Mouse (Mus musculus) CH12.LX (cell line): ENCODE results near the gene Rras2. TPM values are rescaled to one million over a fixed set of nuclear protein-coding genes. Genes with fewer than 3 reads are reported as not detected.

Experiments used
- DNase-seq: peaks from one replicate; pipeline ENCODE4 v3.0.0-alpha.2; 2013; ENCODE audit errors: extremely low read depth
- H3K27ac ChIP-seq: 2 replicates; pipeline ENCODE4 v1.5.1; 2012; ENCODE audit warnings: low read depth, mild to moderate bottlenecking, control low read depth, moderate library complexity; ENCODE audit not compliant: insufficient read depth
- H3K27me3 ChIP-seq: replicated peaks from 2 replicates; pipeline ENCODE3; 2012; ENCODE audit warnings: inconsistent platforms
- H3K36me3 ChIP-seq, 2 experiments: replicated peaks in 1 of 2; 2 replicates each; pipeline versions ENCODE3 to v1.6.1; 2012; ENCODE audit warnings: inconsistent platforms in 1 of 2, low read length in 1 of 2, mild to moderate bottlenecking in 1 of 2, mixed read lengths in 1 of 2, moderate library complexity in 1 of 2; ENCODE audit not compliant: control insufficient read depth in 1 of 2, insufficient read depth in 1 of 2
- H3K4me1 ChIP-seq, 2 experiments: 2 replicates each; pipeline ENCODE4 v1.6.1; 2012; ENCODE audit warnings: inconsistent platforms in 1 of 2, moderate library complexity in 1 of 2; ENCODE audit not compliant: insufficient read depth in 2 of 2, control insufficient read depth in 1 of 2
- H3K4me2 ChIP-seq: 2 replicates; pipeline ENCODE4 v1.6.1; 2012; ENCODE audit warnings: low read depth, mild to moderate bottlenecking, control low read depth; ENCODE audit not compliant: poor library complexity, insufficient read depth, severe bottlenecking
- H3K4me3 ChIP-seq, 3 experiments: fragments of 150-350 bp in 1 of 3; sonication (generic) in 1 of 3; replicated peaks in 1 of 3; 2 replicates each; pipeline versions ENCODE3 to v1.5.1; 2011 to 2012; ENCODE audit warnings: low read depth in 2 of 3, low read length in 2 of 3, mild to moderate bottlenecking in 2 of 3, moderate library complexity in 2 of 3, control low read depth in 1 of 3, improper control_type of control experiment in 1 of 3, inconsistent platforms in 1 of 3, mixed read lengths in 1 of 3; ENCODE audit not compliant: poor library complexity in 1 of 3
- H3K79me2 ChIP-seq: replicated peaks from 2 replicates; pipeline ENCODE4 v1.6.1; 2012; ENCODE audit warnings: mild to moderate bottlenecking, moderate library complexity; ENCODE audit not compliant: control insufficient read depth, poor library complexity, insufficient read depth, severe bottlenecking; ENCODE audit errors: extremely low read depth
- H3K9ac ChIP-seq: 2 replicates; pipeline ENCODE4 v1.6.1; 2012; ENCODE audit warnings: low read depth, mild to moderate bottlenecking, control low read depth, moderate library complexity; ENCODE audit not compliant: insufficient read depth
- H3K9me3 ChIP-seq: replicated peaks from 2 replicates; pipeline ENCODE3; 2012; ENCODE audit warnings: low read length, inconsistent platforms, mixed read lengths
- CHD2 ChIP-seq: IDR thresholded peaks from 2 replicates; pipeline ENCODE4 v1.6.1; 2011; ENCODE audit warnings: low read length, improper control_type of control experiment
- ETS1 ChIP-seq: conservative IDR thresholded peaks from 2 replicates; pipeline ENCODE4 v1.6.1; 2012; ENCODE audit warnings: low read depth, mild to moderate bottlenecking, inconsistent platforms, low read length, improper control_type of control experiment, moderate library complexity
- HCFC1 ChIP-seq: IDR thresholded peaks from 2 replicates; pipeline ENCODE4 v1.6.1; 2012; ENCODE audit warnings: low read depth, mild to moderate bottlenecking, inconsistent platforms, low read length, improper control_type of control experiment
- IRF4 ChIP-seq: IDR thresholded peaks from 2 replicates; pipeline ENCODE4 v1.6.1; 2014; ENCODE audit warnings: low read depth, mild to moderate bottlenecking, inconsistent platforms, low read length, improper control_type of control experiment
- JUN ChIP-seq: IDR thresholded peaks from 2 replicates; pipeline ENCODE4 v1.6.1; 2011; ENCODE audit warnings: low read depth, mild to moderate bottlenecking, low read length, improper control_type of control experiment, moderate library complexity; ENCODE audit not compliant: insufficient read depth
- JUND ChIP-seq: conservative IDR thresholded peaks from 2 replicates; pipeline ENCODE4 v1.6.1; 2011; ENCODE audit warnings: low read depth, low read length, improper control_type of control experiment
- KAT2A ChIP-seq: IDR thresholded peaks from 2 replicates; pipeline ENCODE4 v1.6.1; 2012; ENCODE audit warnings: low read length, improper control_type of control experiment, inconsistent platforms; ENCODE audit not compliant: insufficient replicate concordance
- MAFK ChIP-seq: IDR thresholded peaks from 2 replicates; pipeline ENCODE4 v1.6.1; 2011; ENCODE audit warnings: low read length, improper control_type of control experiment; ENCODE audit not compliant: insufficient replicate concordance
- MAZ ChIP-seq: IDR thresholded peaks from 2 replicates; pipeline ENCODE4 v1.6.1; 2012; ENCODE audit warnings: low read depth, mild to moderate bottlenecking, inconsistent platforms, low read length, improper control_type of control experiment, moderate library complexity
- MEF2A ChIP-seq: IDR thresholded peaks from 2 replicates; pipeline ENCODE4 v1.6.1; 2014; ENCODE audit warnings: low read depth, mild to moderate bottlenecking, inconsistent platforms, low read length, improper control_type of control experiment, borderline replicate concordance
- MXI1 ChIP-seq: IDR thresholded peaks from 2 replicates; pipeline ENCODE4 v1.6.1; 2011; ENCODE audit warnings: mild to moderate bottlenecking, low read depth, low read length, improper control_type of control experiment
- NELFE ChIP-seq: IDR thresholded peaks from 2 replicates; pipeline ENCODE4 v1.6.1; 2011; ENCODE audit warnings: low read depth, low read length, improper control_type of control experiment
- NRF1 ChIP-seq: IDR thresholded peaks from 2 replicates; pipeline ENCODE4 v1.6.1; 2014; ENCODE audit warnings: low read depth, mild to moderate bottlenecking, inconsistent platforms, low read length, improper control_type of control experiment, moderate library complexity
- PAX5 ChIP-seq: IDR thresholded peaks from 2 replicates; pipeline ENCODE4 v1.6.1; 2012; ENCODE audit warnings: low read length, inconsistent platforms, mixed read lengths
- POLR2A ChIP-seq: IDR thresholded peaks from 2 replicates; pipeline ENCODE4 v1.6.1; 2011; ENCODE audit warnings: low read depth, mild to moderate bottlenecking, improper control_type of control experiment, low read length
- POLR2AphosphoS2 ChIP-seq: IDR thresholded peaks from 2 replicates; pipeline ENCODE4 v1.6.1; 2011; ENCODE audit warnings: low read depth, low read length, improper control_type of control experiment
- RAD21 ChIP-seq: IDR thresholded peaks from 2 replicates; pipeline ENCODE4 v1.6.1; 2011; ENCODE audit warnings: low read depth, mild to moderate bottlenecking, low read length, improper control_type of control experiment, moderate library complexity
- RCOR1 ChIP-seq: conservative IDR thresholded peaks from 2 replicates; pipeline ENCODE4 v1.6.1; 2012; ENCODE audit warnings: low read depth, mild to moderate bottlenecking, inconsistent platforms, low read length, improper control_type of control experiment
- SMC3 ChIP-seq: IDR thresholded peaks from 2 replicates; pipeline ENCODE4 v1.6.1; 2011; ENCODE audit warnings: low read depth, low read length, improper control_type of control experiment
- TBP ChIP-seq: conservative IDR thresholded peaks from 2 replicates; pipeline ENCODE4 v1.6.1; 2011; ENCODE audit warnings: low read depth, low read length, improper control_type of control experiment
- UBTF ChIP-seq: IDR thresholded peaks from 2 replicates; pipeline ENCODE4 v1.6.1; 2012; ENCODE audit warnings: low read depth, mild to moderate bottlenecking, inconsistent platforms, low read length, improper control_type of control experiment, moderate library complexity
- USF1 ChIP-seq: IDR thresholded peaks from 2 replicates; pipeline ENCODE4 v1.6.1; 2014; ENCODE audit warnings: low read depth, mild to moderate bottlenecking, inconsistent platforms, low read length, improper control_type of control experiment
- USF2 ChIP-seq: conservative IDR thresholded peaks from 2 replicates; pipeline ENCODE4 v1.6.1; 2011; ENCODE audit warnings: low read depth, low read length, improper control_type of control experiment
- ZC3H11A ChIP-seq: IDR thresholded peaks from 2 replicates; pipeline ENCODE4 v1.6.1; 2012; ENCODE audit warnings: low read depth, mild to moderate bottlenecking, inconsistent platforms, low read length, improper control_type of control experiment
- ZMIZ1 ChIP-seq: IDR thresholded peaks from 2 replicates; pipeline ENCODE4 v1.6.1; 2012; ENCODE audit warnings: low read depth, mild to moderate bottlenecking, inconsistent platforms, low read length, improper control_type of control experiment
- ZNF384 ChIP-seq: IDR thresholded peaks from 2 replicates; pipeline ENCODE4 v1.6.1; 2012; ENCODE audit warnings: low read depth, low read length, improper control_type of control experiment, inconsistent platforms
- dilution Hi-C: fragments of 300-500 bp; cut with MboI; formaldehyde crosslinking; loops from 2 replicates; pipeline ENCODE4 v1.14.3; 2020; ENCODE audit warnings: low sequenced_read_pairs; ENCODE audit not compliant: extremely low pct_unique_long_range_greater_than_20kb, extremely low pct_ligation_motif_present
- in situ Hi-C: fragments of 300-500 bp; cut with MboI; formaldehyde crosslinking; loops from 3 replicates; pipeline ENCODE4 v1.14.3; 2019; ENCODE audit warnings: low sequenced_read_pairs, low pct_ligation_motif_present, low pct_unique_long_range_greater_than_20kb, mixed read lengths
- polyA plus RNA-seq: library from polyadenylated mRNA; unstranded; fragments of >175 nt; gene quantifications from 2 replicates; pipeline ENCODE4 v1.2.1, GENCODE M21; 2012; ENCODE audit warnings: low read depth; ENCODE audit not compliant: insufficient read length
- total RNA-seq, 2 experiments: library from RNA; depleted of rRNA; stranded (reverse); fragments of 300-350 nt in 1 of 2; fragments of >200 nt in 1 of 2; gene quantifications; 2 replicates each; pipeline ENCODE4 v1.2.3; 2012 to 2014

Rras2 gene
- total and polyA plus RNA-seq, 3 experiments: 11.2 to 36.0 (median 18.4) TPM

DNA sequence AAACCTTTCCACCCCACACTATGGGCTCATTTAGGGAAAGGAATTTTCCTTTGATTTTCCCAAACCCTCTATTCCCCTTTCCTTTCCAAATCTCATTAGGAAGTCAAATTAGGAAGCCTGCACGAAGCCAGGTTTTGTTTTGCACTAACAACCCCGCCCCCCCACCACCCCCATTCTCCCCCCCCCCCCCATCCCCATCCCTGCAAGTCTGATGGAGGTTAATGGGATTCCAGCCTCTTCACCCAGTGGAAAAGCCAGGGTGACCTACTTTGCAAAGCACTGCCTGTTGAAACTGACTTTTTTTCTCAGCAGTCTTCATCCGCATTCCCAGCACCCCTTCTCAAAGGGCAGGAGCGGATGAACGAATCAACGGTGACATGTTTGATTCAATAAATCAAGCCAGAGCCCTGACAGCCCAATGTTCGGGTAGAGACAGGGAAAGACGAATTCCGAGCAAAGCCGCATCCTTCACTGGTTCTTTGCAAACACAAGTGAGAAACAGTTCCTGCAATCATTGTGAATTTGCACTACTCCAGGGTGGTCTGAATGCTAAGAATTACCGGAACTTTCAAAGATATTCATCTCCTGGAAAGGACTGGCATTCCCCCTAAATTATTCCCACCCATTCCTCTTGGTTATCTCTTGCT lies 97.4 kb downstream of the Rras2 start:
- Histone ChIP-seq H3K27ac (no peak overlapping the region), H3K4me3 (peak overlapping the region; percentile 50 to 51 (median 50)), H3K4me1 (peaks cover 0 to 3% of the 10 kb centered on the region in 2 experiments; a peak in 1 of 4 replicates), H3K9ac (peak overlapping the region; percentile 40; the same call in 1 of the 2 replicates), H3K4me2 (peak overlapping the region; percentile 57), H3K9me3 (peaks cover 10% of the 10 kb centered on the region), H3K79me2 (no peaks in the 10 kb centered on the region), H3K36me3 (no peaks in the 10 kb centered on the region), H3K27me3 (peaks cover 7% of the 10 kb centered on the region)
- TF ChIP-seq CHD2: no peak
- no peak for TF ChIP-seq USF2
- no peak for TF ChIP-seq PAX5
- no peak for TF ChIP-seq MXI1
- TF ChIP-seq JUN: no peak
- TF ChIP-seq ETS1: no peak
- TF ChIP-seq JUND: no peak
- TF ChIP-seq KAT2A: no peak
- TF ChIP-seq ZNF384: no peak
- TF ChIP-seq MEF2A: no peak
- TF ChIP-seq HCFC1: no peak
- no peak for TF ChIP-seq NRF1
- TF ChIP-seq IRF4: no peak
- in situ Hi-C loops: loop anchor here (10.0 to 25.0 kb wide), 2 partner anchors 405 to 633 kb away; partner anchors contain the start of gene Pth
- DNase-seq: no peak
- dilution Hi-C loops: no loop called here

- no peaks in the 10 kb centered on the region for H3K79me2 ChIP-seq
- H3K9ac ChIP-seq: no peak overlapping the region
- H3K4me3 ChIP-seq: no peak overlapping the region
- H3K27ac ChIP-seq: no peak overlapping the region
- TF ChIP-seq SMC3 (no peak), ZC3H11A (no peak), ETS1 (no peak), USF1 (no peak), RAD21 (no peak), POLR2A (no peak), MAFK (no peak), ZMIZ1 (no peak), UBTF (no peak), NELFE (no peak), MEF2A (no peak), IRF4 (no peak), PAX5 (no peak), HCFC1 (no peak), MAZ (no peak), RCOR1 (no peak), TBP (no peak), POLR2AphosphoS2 (no peak)
- no peaks in the 10 kb centered on the region for H3K36me3 ChIP-seq
- no peak for DNase-seq
- peaks cover 4% of the 10 kb centered on the region for H3K27me3 ChIP-seq
- in situ Hi-C loops: loop anchor here (5.0 to 25.0 kb wide), 2 partner anchors 242 to 632 kb away; partner anchors contain the start of gene Pth
- no peak overlapping the region for H3K4me2 ChIP-seq
- H3K9me3 ChIP-seq: no peaks in the 10 kb centered on the region
- dilution Hi-C loops: no loop called here
- H3K4me1 ChIP-seq: peaks cover 0 to 3% of the 10 kb centered on the region in 2 experiments; a peak in 1 of 4 replicates
These were observed 98.7 kb downstream of the Rras2 start for GRCm38 (mm10) chr7:114018861-114019260.
